Mouse (Mus musculus) G1E (cell line): ENCODE results near the gene 2510002D24Rik.

Experiments
- CTCF ChIP-seq: IDR thresholded peaks from 2 replicates; pipeline ENCODE4 v1.5.1; 2012; ENCODE audit warnings: low read depth, low read length, inconsistent platforms, mixed read lengths
- POLR2AphosphoS5 ChIP-seq: IDR thresholded peaks from 2 replicates; pipeline ENCODE4 v1.6.1; 2012; ENCODE audit warnings: low read depth, low read length, inconsistent platforms; ENCODE audit not compliant: insufficient replicate concordance
- TAL1 ChIP-seq: conservative IDR thresholded peaks from 2 replicates; pipeline ENCODE4 v1.6.1; 2012; ENCODE audit warnings: low read depth, low read length, inconsistent platforms, mixed read lengths

DNA sequence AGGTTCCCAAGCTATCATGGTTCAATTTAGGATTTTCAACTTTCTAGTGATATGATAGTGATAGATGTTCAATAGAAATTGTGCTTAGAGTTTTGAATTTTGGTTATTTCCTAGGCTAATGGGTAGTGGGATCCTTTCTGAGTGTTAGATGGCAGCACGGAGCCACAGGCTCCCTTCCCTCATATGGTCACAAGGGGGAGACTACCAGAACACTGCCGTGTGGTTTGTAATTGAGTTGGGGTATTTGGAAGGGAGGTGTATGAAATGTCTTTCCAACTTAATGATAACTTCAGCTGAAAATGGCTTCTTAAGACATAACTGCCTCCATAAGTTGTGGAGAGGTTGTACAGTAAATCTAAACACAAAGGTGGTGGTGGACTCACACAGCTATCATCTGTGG, 2.9 kb upstream of the 2510002D24Rik start:
- TF ChIP-seq CTCF: no peak
- no peak for TF ChIP-seq TAL1
- TF ChIP-seq POLR2AphosphoS5: no peak
